Mouse (Mus musculus): ENCODE measurements around the gene Fap.

DNA sequence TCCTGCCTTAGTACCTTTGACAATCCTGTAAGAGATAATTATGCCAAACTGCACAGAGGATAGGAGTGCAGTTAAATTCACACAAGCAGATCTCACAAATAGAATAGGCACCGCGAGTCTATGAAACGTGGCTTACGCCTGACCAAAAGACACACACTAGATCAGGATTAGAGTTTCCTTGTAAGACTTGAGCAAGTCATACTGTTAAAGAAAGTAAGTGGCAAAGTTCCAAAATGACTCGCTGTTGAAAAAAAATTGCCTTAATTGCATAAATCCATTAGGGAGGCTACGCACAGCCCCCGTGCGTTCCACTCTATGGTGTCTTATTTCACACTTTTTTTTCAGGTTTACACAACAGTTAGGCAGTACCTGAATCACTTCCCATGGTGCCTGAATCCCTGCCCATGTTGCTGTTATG is 49.2 kb upstream of the Fap start:
- TF ChIP-seq CTCF (IDR thresholded peaks at IDR 0.05; ENCODE audit: extremely low read depth, insufficient read depth, insufficient read length, insufficient replicate concordance) = no peak
- no peak for TF ChIP-seq POLR2A (IDR thresholded peaks at IDR 0.05; ENCODE audit: low read depth, low read length)

All from spleen, adult 2 months (tissue).